Mouse (Mus musculus): Measurements from ENCODE around the gene Rif1. TPM values are rescaled to one million over a fixed set of nuclear protein-coding genes. Genes with fewer than 3 reads are reported as not detected.
"Not testable (repeated sequence)": the region's sequence is repeated elsewhere in the genome, so short reads cannot be mapped to it uniquely, and the experiment has no call there.

The Rif1 gene
- total RNA-seq, 2 experiments from 2014 or later: 82.1 to 94.3 TPM

GRCm38 (mm10) chr2:52070816-52071215 lies 1.8 kb upstream of the Rif1 start:
- ATAC-seq (replicated peaks; ENCODE audit: poor library complexity, severe bottlenecking): no peak

GRCm38 (mm10) chr2:52071241-52071991 lies 1.2 kb upstream of the Rif1 start:
- no peak for ATAC-seq (replicated peaks; ENCODE audit: poor library complexity, severe bottlenecking)

- peak; percentile 18; the same call in 1 of the 2 replicates for ATAC-seq (replicated peaks; ENCODE audit: poor library complexity, severe bottlenecking)
Measured at GRCm38 (mm10) chr2:52072065-52072490, 554 bp upstream of the Rif1 start.

GRCm38 (mm10) chr2:52073141-52073904 lies 691 bp downstream of the Rif1 start:
- ATAC-seq (replicated peaks; ENCODE audit: poor library complexity, severe bottlenecking): peak; percentile 39

- no peak for ATAC-seq (replicated peaks; ENCODE audit: poor library complexity, severe bottlenecking)
Measured at GRCm38 (mm10) chr2:52078666-52079065, 6.0 kb downstream of the Rif1 start.

- no peak for ATAC-seq (replicated peaks; ENCODE audit: poor library complexity, severe bottlenecking)
Measured at GRCm38 (mm10) chr2:52084013-52084412, 11.4 kb downstream of the Rif1 start.

- ATAC-seq (replicated peaks; ENCODE audit: poor library complexity, severe bottlenecking): no peak
Measured at GRCm38 (mm10) chr2:52084571-52084970, 11.9 kb downstream of the Rif1 start.

- no peak for ATAC-seq (replicated peaks; ENCODE audit: poor library complexity, severe bottlenecking)
Measured at GRCm38 (mm10) chr2:52114086-52114485, 41.5 kb downstream of the Rif1 start.

GRCm38 (mm10) chr2:52131370-52131769 lies 58.7 kb downstream of the Rif1 start:
- not testable (repeated sequence) for ATAC-seq (replicated peaks; ENCODE audit: poor library complexity, severe bottlenecking)

GRCm38 (mm10) chr2:52133351-52133750 lies 60.7 kb downstream of the Rif1 start:
- no peak for ATAC-seq (replicated peaks; ENCODE audit: poor library complexity, severe bottlenecking)

GRCm38 (mm10) chr2:52153064-52153463 lies 80.4 kb downstream of the Rif1 start:
- ATAC-seq (replicated peaks; ENCODE audit: poor library complexity, severe bottlenecking): no peak

- no peak for ATAC-seq (replicated peaks; ENCODE audit: poor library complexity, severe bottlenecking)
Measured at GRCm38 (mm10) chr2:52169243-52170005, 96.8 kb downstream of the Rif1 start.

Other genes starting within 250 kb of the Rif1 start
- gene Rbm43, start 137.7 kb upstream of the Rif1 start, total RNA-seq (2014; fragmentation: Nextera tagmentation): 31.2 and 37.1 TPM in 2 replicates
- 18.0 and 30.1 TPM in 2 replicates for gene Rbm43, start 137.7 kb upstream of the Rif1 start, total RNA-seq (2017)
- 16.8 and 21.7 TPM in 2 replicates for gene Nmi, start 99.3 kb upstream of the Rif1 start, total RNA-seq (2014; fragmentation: Nextera tagmentation)
- gene Nmi, start 99.3 kb upstream of the Rif1 start, total RNA-seq (2017): 44.8 and 59.3 TPM in 2 replicates
- gene Tnfaip6, start 34.8 kb upstream of the Rif1 start, total RNA-seq (2014; fragmentation: Nextera tagmentation): 0.92 TPM in 1 of 2 replicates, not detected in the other
- gene Tnfaip6, start 34.8 kb upstream of the Rif1 start, total RNA-seq (2017): 0.31 and 0.65 TPM in 2 replicates